Mouse (Mus musculus) adrenal gland, adult 8-10 months (tissue): ENCODE measurements around the gene Ube2g1. TPM values are rescaled to one million over a fixed set of nuclear protein-coding genes. Genes with fewer than 3 reads are reported as not detected.
"Not testable (repeated sequence)": the region's sequence is repeated elsewhere in the genome, so short reads cannot be mapped to it uniquely, and the experiment has no call there.

Experiments
- DNase-seq: peaks from one replicate; pipeline ENCODE4 v3.0.0; 2022
- total RNA-seq, 4 experiments: library from RNA; stranded (reverse); gene quantifications; 2 replicates each; pipeline ENCODE4 v1.2.4; 2022

Ube2g1 gene
- total RNA-seq, 4 experiments from 2014 or later: 40.7 to 55.4 (median 49.6) TPM

DNA sequence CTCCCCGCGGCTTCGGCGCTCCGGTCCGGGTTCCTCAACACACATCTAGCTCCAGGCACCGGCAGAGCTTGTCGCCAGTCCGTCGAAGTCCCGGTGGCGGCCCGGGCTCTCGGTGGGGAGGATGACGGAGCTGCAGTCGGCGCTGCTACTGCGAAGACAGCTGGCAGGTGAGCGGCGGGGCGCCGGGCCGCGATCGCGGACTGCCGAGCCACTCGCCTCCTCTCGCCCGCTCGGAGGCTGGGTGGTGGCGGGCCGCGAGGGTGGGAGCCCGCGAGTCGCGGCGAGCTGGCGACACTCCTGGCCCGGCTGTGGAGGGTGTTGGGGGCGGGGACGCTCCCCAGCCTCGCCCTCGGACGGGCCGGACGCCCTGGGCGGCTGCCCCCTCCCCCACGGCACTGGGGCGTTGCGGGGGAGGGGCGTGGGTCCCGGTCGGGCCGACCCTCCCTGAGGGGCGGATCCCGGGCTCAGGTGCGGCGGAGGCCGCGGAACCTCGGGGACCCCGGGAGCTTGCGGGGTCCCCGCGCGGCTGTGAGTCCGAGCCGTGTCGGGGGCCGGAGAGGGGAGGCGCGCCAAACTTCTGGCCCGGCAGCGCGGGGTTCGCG is 487 bp downstream of the Ube2g1 start:
- peak; percentile 80 for DNase-seq

DNA sequence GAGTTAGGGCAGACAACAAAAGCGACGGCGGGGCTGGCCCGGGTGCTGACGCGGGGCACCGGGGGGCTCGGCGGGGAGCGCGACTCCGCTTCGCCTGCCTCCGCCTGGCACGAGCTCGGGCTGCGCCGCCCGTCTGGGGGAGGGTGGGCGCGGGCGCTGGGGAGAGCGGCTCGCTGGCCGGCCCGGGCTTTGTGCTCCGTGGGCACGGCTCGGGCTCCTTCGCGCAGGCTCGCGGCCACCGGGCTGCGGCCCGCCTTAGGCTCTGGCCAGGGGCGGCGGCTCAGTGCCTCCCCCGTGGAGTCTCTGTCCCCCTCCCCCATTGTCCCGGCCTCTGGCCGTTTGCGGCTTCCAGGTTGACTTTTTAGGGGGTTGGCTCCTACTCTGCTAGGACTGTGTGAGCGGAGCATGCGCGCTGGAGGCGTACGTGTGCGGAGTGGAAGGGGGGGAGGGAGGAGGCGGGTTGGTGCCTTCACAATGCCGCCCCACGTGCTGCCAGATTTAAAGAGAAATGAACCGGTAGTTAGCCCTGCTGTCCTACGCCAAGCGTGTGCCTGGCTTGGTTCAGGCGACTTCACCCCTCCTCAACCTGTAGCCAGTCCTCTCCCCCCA is 1.1 kb downstream of the Ube2g1 start:
- DNase-seq: peak; percentile 92

DNA sequence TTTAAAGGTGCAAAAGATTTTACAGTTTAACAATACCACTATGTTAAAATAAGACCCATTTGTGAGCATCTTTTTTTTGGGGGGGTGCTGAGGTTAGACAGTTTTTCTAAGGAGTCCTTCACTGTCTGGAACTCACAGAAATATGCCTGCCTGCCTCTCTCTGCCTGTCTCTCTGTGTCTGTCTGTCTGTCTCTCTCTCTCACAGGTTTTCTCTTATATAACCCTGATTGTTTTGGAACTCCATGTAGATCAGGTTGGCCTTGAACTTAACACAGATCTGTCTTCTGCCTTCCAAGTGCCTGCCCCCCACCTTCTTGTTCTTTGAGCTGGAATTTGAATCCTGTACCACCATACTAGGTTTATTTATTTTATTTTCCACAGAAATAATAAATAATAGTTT is 2.2 kb downstream of the Ube2g1 start:
- DNase-seq: no peak

DNA sequence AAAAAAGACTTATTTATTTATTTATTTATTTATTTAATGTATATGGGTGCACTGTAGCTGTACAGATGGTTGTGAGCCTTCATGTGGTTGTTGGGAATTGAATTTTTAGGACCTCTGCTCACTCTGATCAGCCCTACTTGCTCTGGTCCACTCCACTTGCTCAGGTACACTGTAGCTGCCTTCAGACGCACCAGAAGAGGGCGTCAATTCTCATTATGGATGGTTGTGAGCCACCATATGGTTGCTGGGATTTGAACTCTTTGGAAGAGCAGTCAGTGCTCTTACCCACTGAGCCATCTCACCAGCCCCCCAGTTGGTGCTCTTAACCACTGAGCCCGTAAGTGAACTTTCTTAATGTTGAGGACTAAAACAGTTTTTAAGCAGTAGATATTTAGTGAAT is 7.3 kb downstream of the Ube2g1 start:
- not testable (repeated sequence) for DNase-seq

DNA sequence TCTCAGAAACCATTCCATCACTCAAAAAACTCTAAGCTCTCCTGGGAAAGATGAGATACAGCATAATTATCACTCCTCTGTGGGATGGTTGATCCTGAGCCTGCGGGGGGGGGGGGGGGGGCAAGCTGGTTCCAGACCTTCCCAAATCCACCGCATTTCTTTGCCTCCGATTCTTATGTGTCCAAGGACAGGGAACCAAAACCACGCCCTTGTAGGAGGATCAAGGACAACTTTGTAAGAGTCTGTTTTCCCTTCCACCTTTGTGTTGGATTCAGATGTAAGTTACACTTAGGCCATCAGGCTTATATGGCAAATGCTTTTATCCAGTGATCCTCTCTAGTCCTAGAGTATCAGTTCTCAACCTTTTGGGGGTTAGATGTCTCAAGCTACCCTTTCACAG is 8.8 kb downstream of the Ube2g1 start:
- DNase-seq: no peak

DNA sequence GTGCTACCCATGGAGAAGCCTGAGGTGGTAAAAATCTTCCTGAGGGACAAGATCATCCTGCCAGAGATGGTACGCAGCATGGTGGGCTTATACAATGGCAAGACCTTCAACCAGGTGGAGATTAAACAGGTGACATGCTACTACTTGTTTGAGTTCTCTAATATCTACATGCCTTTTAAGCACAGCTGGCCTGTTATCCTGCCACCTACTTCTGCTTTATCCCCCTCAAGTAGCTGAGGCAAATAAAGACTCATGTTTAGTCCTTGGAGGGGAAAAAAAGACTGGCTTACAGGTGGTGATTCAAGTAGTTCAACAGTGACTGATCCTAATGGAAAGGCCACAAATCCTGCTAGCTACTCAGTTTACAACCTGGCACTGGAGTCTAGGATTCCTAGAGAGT is 11.4 kb downstream of the Ube2g1 start:
- DNase-seq: no peak

DNA sequence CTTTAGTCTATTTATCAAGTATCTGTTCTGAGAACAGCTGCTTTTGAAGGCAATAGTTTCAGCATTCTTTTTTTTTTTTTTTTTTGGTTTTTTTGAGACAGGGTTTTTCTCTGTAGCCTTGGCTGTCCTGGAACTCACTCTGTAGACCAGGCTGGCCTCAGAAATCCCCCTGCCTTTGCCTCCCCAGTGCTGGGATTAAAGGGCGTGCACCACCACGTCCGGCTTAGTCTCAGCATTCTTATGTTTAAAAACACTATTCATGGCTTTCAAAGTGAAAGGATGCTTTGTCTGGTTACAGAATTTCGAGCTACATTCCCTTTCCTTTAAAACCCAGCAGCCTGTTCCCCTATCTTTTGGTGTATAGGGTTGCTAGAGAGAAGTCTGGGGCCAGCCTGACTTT is 35.6 kb downstream of the Ube2g1 start:
- no peak for DNase-seq

DNA sequence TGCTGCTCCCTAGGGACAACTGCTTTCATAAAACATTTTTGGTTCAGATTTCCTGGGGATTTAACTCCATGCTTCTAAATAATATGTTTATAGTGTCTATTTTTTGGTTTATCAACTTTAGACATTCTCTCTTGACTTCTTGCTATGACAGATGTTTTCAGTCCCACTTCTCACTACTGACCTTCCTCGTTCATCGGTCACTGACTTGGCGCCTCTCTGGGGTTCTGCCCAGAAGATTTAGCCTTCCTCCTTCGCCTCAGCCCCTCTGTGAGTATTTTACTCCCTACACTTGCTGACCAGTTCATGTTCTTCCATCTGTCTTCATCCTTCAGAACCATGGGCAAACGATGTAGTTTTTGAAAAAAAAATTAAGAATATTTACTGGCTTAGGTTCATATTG is 38.3 kb downstream of the Ube2g1 start:
- DNase-seq: no peak

DNA sequence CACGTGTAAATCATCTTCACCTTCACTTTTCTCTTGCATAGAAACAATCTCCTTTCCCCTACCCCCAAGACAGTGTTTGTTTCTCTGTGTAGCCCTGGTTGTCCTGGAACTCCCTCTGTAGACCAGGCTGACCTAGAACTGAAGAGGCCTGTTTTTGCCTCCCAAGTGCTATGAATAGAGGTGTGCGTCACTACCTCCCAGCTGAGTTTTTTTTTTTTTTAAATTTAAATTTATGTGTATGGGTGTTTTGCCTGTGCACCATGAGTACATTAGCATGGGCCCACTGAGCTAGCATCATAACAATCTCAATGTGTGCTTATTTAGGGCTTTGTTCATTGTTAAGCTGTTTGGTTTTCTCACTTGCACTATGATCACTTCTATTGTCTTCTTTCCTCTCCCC is 43.3 kb downstream of the Ube2g1 start:
- no peak for DNase-seq

DNA sequence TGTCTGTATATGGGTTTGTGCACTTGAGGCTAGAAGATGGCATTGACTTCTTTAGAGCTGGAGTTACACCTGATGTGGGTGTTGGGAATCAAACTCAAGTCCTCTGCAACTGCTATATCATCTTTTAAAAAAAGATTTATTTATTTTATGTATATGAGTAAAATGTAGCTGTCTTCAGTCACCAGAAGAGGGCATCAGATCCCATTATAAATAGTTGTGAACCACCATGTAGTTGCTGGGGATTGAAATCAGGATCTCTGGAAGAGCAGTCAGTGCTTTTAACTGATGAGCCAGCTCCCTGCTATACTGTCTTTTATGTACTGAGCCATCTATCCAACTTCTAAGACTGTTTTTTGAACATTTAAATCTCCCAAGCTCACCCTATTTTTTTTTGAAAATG is 52.8 kb downstream of the Ube2g1 start:
- no peak for DNase-seq

DNA sequence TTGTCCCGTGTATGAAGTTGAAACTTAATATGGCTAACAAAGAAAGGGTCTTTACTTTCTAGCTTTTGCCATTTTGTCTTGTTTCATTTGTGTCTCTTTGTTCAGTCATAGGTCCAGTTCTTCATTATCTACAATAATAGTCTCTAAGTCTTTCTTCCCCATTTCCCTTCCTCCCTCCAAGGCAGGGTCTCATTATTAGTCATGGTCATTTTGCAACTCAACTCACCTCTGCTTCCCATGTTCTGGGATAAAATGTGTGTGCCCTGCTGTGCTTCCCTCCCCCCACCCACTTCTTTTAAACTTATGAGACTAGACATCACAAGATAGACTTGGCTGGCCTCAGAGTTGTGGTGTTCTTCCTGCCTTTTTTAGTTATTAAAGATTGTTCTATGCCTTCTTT is 53.3 kb downstream of the Ube2g1 start:
- no peak for DNase-seq

DNA sequence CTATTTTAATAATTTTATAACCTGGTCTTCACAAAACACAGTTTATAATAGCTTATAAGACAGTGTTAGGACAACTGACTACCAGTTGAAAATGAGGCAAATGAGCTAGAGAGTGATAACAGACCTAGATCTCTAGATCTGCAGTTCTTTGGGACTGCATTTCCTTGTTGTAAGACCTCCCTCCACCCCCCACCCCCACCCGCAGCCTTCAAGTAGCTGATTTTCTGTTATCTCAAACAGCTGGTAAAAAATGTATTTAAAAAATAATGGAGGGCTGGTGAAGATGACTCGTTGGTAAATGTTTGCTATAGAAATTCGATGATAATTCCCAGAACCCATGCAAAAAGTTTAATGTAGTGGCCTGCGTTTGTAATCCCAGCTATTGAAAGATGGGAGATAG is 57.6 kb downstream of the Ube2g1 start:
- no peak for DNase-seq

DNA sequence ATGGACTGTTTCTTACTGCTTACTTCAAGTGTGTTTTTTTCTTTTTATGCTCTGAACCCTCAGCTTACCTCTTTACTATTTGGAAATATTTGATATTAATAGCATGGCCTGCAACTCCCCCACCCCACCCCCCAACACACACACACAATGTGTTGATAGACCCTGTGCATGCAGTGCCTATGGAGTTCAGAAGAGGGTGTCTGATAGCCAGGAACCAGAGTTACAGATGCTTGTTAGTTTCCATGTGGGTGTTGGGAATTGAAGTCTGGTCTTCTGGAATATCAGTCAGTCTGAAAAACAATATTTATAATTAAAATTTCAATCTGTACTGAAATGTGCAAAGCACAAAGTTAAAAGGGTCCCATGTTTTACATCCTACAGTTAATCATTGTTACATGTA is 63.6 kb downstream of the Ube2g1 start:
- no peak for DNase-seq

DNA sequence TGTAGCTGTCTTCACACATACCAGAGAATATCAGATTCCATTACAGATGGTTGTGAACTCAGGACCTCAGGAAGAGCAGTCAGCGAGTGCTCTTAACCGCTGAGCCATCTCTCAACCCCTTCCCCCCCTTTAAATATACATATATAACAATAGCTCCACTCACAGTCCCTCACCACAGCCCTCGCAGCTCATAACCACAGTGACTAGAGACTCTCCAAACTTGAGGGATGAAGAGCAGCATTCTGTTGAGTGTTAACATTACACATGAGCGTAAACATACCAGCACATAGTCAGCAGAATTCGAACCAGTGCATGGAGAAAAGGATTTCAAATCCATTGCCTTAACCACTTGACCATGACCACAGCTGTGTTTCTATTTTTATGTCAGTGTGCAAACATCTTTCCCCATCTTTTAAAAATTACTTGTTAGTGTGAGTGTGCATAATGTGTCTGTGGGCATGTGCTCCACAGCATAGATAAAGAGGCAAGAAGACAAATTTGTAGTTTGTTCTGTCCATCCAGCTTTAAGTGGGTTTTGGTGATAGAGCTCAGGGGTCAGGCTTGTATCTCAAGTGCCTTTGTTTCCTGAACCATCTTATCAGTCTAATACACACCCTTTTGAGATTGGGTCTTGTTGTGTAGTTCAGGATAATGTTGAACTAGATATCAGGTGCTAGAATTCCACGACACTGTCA is 64.4 kb downstream of the Ube2g1 start:
- DNase-seq: no peak

DNA sequence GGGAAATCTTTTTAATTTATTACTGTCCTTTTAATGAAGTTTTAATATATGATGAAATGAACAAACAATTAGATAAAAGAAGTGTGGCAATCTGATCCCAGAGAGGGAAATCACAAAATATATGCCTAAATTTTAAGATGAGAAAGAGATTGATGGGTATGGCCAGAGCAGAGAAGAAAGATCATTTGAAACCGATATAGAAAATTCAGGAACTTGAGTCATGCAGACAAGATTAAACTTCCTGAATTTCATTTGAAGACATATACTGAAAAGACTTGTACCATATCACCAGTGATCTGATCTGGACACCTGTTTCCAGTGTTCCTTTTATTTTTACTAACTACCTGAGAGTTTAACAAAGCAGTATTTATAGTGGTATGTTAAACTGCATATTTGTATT is 65.4 kb downstream of the Ube2g1 start:
- no peak for DNase-seq

DNA sequence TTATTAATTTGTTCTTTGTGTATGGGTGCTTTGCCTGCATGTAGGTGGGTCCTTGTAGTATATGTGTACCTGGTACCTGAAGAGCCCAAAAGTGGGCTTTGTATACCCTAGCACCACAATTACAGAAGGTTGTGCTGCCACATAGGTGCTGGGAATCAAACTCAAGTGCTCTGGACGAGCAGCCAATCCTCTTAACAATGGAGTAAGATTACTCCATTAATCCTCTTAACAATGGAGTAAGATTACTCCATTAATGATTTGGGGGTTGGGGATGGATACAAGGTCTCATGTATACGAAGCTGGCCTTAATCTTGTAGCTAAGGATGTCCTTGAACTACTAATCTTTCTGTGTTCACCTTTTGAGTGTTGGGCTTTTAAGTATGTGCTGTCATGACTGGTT is 68.2 kb downstream of the Ube2g1 start:
- DNase-seq: no peak

DNA sequence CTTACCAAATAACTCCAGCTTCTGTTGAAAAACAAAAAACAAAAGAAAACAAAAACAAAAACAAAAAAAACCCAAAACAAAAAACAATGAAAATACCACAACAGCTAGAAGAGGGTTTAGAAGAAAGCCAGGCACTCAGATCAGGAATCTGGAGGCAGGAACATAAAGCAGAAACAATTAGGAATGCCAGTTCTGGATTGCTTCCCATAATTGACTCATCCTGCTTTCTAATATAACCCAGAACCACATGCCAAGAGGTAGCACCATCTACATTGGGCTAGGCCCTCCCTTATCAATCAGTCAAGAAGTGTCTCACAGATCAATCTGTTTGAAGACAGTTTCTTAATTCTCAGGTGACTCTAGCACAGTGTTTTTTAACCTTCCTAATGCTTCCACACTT is 73.6 kb downstream of the Ube2g1 start:
- DNase-seq: no peak

DNA sequence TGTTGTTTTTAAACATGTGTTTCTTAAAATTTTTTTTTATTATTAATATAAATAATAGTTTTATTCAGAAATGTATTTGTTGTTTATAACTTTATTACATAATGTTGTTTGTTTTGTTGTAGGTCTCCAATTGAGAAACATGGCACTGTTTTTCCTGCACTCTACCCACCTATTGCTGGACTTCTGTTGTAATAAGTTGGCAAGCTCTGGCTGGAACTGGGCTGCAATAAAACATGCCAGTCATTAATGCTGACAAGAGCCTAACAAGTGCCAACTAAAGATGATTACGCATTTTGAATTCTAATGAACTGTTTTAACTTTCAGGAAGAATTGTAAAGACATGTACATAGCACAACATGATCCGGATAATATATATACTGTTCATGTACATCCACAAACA is 76.3 kb downstream of the Ube2g1 start:
- no peak for DNase-seq

DNA sequence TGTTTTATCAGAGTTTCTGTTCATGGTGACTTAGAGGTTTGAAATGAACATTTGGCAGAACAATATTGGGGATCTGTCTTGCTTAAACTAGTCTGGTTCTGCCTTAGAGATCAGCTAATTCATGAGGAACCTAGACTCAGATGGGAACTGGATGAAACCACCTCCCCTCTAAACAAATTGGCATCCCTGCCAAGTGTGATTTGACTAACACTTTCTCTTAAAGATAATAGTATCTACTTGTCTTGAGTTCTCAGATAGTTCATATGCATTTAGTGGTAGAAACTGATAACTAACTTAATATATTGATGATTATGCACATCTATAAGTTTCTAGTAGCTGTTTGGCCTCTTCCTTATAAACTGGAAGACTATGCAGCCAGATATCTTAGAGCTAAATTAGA is 79.6 kb downstream of the Ube2g1 start:
- DNase-seq: no peak

DNA sequence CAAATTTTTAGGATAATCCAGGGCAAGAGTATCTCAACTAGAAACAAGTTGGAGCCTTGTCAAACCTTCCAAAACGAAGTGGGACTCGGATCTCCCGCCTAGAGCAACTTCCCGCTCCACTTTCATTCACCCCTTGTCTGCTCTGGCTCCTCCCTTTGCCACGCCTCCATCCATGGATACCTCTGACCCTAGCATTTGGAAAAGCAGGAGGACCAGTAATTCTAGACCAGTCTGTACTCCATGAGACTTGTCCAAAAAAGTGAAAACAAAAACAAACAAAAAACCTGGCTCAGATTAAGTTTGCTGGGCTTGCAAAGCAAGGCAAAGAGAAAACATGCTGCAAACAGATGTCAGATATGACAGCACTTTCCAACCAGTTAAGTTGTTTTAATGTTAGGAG is 81.2 kb downstream of the Ube2g1 start:
- DNase-seq: no peak

DNA sequence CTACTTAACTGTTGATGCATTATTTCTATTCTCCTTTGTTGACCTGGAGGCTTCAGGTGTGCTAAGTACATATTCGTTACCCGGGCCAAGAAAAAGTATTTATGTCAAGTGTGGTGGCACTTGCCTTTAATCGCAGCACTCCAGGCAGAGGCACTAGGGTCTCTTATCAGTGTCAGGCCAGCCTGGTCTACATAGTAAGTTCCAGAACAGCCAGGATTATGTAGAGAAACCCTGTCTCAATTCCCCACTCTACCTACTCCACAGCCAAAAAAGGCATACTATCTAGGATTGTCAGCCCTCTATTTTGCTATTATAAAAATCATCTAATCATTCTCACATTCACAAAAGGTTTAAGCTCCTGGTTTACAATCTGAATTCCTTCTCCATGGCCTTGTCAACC is 82.0 kb downstream of the Ube2g1 start:
- DNase-seq: no peak

DNA sequence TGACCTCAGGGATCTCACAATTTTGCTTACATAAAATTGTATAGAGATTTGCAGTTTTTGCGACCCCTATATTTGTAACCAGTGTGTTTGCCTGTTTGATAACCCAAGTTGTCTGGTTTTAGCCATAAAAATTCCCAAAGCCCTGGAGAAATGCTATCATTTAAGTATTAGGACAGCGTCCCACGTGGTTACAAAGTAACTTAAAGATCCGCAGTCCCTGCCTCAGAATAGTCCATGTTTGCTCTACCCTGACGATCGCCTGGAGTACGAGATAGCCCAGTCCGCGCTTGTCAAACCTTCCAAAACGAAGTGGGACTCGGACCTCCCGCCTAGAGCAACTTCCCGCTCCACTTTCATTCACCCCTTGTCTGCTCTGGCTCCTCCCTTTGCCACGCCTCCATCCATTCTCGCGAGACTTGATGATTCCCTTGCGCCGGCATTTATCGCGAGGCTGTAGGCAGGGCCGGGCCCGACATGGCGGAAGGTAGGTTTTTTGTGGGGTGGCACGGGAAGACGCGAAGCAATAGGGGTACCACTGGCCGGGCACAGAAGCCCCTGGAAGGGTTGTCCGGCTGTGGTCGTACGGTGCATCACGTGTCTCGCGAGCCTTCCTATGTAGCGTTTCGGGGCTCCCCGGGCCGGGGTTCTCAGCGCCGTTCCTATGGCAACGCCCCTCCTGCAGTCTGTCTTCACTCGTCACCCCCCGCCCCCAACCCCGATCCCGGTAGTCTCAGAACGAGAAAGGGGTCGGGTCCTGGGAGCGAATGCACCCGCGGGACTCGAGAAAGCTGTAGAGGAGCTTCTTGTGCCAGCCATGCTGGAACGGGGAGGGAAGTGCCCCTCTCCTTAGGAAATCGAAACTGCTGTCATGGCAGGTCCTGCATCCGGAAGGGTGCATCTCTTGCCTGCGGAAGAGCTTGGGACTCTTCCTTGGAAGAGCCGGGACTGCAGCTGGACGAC is 82.7 kb downstream of the Ube2g1 start, which contains the start of gene Ankfy1:
Gene Ankfy1 (plus strand): TSS at position 456 of the 960 bp plus-strand sequence.
- peak; percentile 95 for DNase-seq

DNA sequence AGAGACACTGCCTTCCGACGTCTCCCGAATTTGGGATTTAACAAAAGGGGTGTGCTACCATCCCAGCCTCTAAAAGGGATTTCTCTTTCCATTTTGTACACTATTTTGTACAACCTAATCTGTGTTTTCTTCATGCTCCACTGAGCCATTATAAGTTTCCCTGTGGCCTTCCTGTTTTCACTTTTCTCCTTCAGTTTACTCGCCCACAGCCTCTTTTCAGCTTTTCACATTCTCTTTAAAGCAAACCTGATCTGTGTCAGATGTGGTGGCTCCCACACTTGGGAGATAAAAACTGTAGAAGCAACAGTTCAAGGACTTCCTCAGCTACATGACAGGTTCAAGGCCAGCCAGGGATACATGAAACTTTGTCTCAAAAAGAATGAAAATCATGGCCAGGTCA is 85.3 kb downstream of the Ube2g1 start:
- DNase-seq: no peak
